In genomic region chr3:32317165-32317900, GRCm38 (mm10) we compare ENCODE assay signal across 9 mouse cellular contexts. TPM values are rescaled to one million over a fixed set of nuclear protein-coding genes. Genes with fewer than 3 reads are reported as not detected.
DNase-seq lines count a peak whose midpoint lies in the region; ATAC-seq and TF ChIP-seq lines count a peak whose summit lies in the region.
"Had no signal": no experiment of that assay in that cellular context is flagged by ENCODE, and none has a peak within 500 bp of the region (broad histone marks: within the 10 kb centered on the region; RNA-seq: fewer than 3 reads in every experiment).

No protein-coding gene starts in this region.

- no peaks in the 10 kb centered on the region for H3K9me3 ChIP-seq in liver, embryonic 14.5 days (ENCODE audit: control insufficient read depth, low read length)

- H3K27ac ChIP-seq in liver, embryonic 14.5 days: no peak overlapping the region
- H3K27ac ChIP-seq: macrophage had no signal

- H3K9ac ChIP-seq in liver, embryonic 14.5 days (replicated peaks): no peak overlapping the region

- no peak overlapping the region for H3K4me2 ChIP-seq in liver, embryonic 14.5 days (ENCODE audit: low read depth)

- H3K27me3 ChIP-seq in liver, embryonic 14.5 days (ENCODE audit: control insufficient read depth, insufficient read depth, low read length): no peaks in the 10 kb centered on the region

- TF ChIP-seq EP300 in liver, embryonic 14.5 days (IDR thresholded peaks at IDR 0.05; ENCODE audit: low read depth): no peak

- DNase-seq in ovary, postnatal 14 days (ENCODE audit: low spot score): peak; percentile 29
- DNase-seq in ovary, postnatal 10 days (ENCODE audit: low spot score): no peak
- DNase-seq in brain, embryonic 18.5 days (ENCODE audit: low read depth, low spot score): peak; percentile 20
- DNase-seq in forelimb bud, embryonic 11.5 days (ENCODE audit: low read depth, low spot score): peak; percentile 32
- DNase-seq in kidney, adult 8-10 months: peak; percentile 17 to 56
- DNase-seq in liver, embryonic 14.5 days (ENCODE audit: low read depth in 3 of 3, low spot score in 3 of 3): no peak
- DNase-seq in MN1 (ENCODE audit: low spot score): no peak

- ATAC-seq in liver, embryonic 14.5 days (ENCODE audit: insufficient read depth): no peak
- peak; percentile 46; the same call in 1 of the 2 replicates for ATAC-seq in neutrophil, adult 5-6 weeks (ENCODE audit: extremely low read depth, insufficient number of reproducible peaks, low FRiP score, poor library complexity, severe bottlenecking)

- WGBS in liver, embryonic 14.5 days (ENCODE audit: insufficient replicate concordance): 24% methylated on average over 12 of the region's 12 CpGs

- no peak overlapping the region for H3K4me3 ChIP-seq in liver, embryonic 14.5 days (ENCODE audit: insufficient read depth in 1 of 2, low read depth in 2 of 2, low read length in 2 of 2)

- peak; percentile 60 for TF ChIP-seq CTCF in liver, embryonic 14.5 days (IDR thresholded peaks at IDR 0.05; ENCODE audit: low read depth)

- no peaks in the 10 kb centered on the region for H3K4me1 ChIP-seq in liver, embryonic 14.5 days (replicated peaks; ENCODE audit: control insufficient read depth in 2 of 2, insufficient read depth in 2 of 2, low read length in 1 of 2)

- no peaks in the 10 kb centered on the region for H3K36me3 ChIP-seq in liver, embryonic 14.5 days (replicated peaks; ENCODE audit: control insufficient read depth, insufficient read depth, low read depth)

RNA-seq across cellular contexts. Expression of gene Zmat3, which starts 48.5 kb away (rescaled TPM):
- 0.62 and 0.74 TPM in 2 replicates for polyA plus RNA-seq in liver, embryonic 14.5 days (2012; rRNA removed)
- 0.42 and 0.43 TPM in 2 replicates for polyA plus RNA-seq in liver, embryonic 14.5 days (2014; fragmentation: Nextera tagmentation; extraction: Ambion mirVana)
- total RNA-seq in neutrophil, adult 5-6 weeks (2017): 1.2 and 2.0 TPM in 2 replicates

Comparison
In these comparisons a context has a peak if more than half of its experiments do, and no peak if none do; other contexts are left out.
1. DNase-seq: peak in ovary, postnatal 14 days (single experiment), brain, embryonic 18.5 days (single experiment), forelimb bud, embryonic 11.5 days (single experiment) and kidney, adult 8-10 months (2 of 2); none in ovary, postnatal 10 days (single experiment), liver, embryonic 14.5 days (0 of 3) and MN1 (single experiment).